Mouse (Mus musculus) layer of hippocampus, postnatal 25 days (tissue): ENCODE measurements around the gene 1810049J17Rik. TPM values are rescaled to one million over a fixed set of nuclear protein-coding genes. Genes with fewer than 3 reads are reported as not detected.
"Not testable (repeated sequence)": the region's sequence is repeated elsewhere in the genome, so short reads cannot be mapped to it uniquely, and the experiment has no call there.

Experiments
- DNase-seq, 2 experiments: peaks; one replicate each; pipeline ENCODE4 v3.0.0; 2022; ENCODE audit warnings: mixed read lengths in 2 of 2, low spot score in 1 of 2; ENCODE audit errors: extremely low spot score in 1 of 2
- total RNA-seq, 2 experiments: library from RNA; stranded (reverse); gene quantifications; 2 replicates each; pipeline ENCODE4 v1.2.3; 2021

1810049J17Rik gene
- total RNA-seq, result under 1 TPM in 1 of 2 experiments, not detected in 1; 0.69 TPM

DNA sequence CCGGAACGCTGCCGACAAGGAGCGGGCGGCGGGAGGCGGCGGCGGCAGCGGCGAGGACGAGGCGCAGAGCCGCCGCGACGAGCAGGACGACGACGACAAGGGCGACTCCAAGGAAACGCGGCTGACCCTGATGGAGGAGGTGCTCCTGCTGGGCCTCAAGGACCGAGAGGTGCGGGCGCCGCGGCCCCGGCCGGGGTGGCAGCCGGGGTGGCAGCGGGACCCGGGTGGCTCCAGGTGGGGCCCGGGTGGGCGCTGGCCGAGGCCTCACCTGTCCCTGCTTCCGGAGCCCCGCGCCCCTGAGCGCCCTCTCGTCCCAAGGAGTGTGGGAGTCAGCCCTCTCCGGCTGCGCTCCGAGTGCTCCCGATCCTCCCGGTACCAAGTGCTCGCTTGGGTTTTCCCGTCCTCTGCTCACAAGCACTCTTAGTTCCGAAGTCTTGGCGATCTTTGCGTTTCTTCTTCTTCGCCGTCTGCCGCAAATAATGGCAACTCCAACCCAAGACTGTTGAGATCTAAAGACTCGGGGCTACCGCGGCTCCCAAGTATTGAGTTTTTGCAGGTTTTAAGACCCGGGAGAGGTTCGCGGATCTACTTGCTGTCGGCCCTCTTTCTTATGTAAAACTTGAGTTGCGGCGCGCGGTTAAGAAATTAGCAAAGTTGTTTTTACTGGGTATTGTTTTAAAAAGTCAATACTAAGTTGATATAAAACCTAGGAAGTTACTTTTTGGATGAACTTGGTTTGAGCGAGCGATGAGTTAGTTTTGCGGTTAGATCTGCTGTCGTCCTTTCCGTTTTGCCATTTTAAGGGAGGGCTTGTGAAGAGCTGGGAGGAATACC, at the start of gene 1810049J17Rik:
1810049J17Rik (minus strand) TSS at position 112 of the 834 bp plus-strand sequence.
- peak; percentile 15 to 36 for DNase-seq

DNA sequence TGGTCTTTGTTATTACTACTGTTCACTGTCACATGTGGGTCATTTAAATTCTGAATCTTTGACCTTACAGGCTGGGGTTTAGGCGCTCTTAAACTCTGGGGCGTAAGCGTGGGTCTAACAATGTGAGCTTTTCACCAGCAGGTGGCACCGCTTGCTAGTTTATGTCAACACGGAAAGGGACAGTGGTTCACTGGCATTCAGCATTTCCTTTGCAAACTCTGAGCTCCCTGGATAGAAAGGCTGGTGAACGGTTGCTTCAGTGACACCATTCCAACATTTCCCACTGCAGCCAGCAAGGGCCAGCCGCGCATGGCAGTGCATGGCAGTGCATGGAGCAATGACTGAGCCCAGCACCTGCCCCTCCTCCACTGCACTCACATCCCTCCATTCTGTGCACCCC, 49.5 kb upstream of the 1810049J17Rik start:
- peak in 1 of 2 experiments; percentile 76 for DNase-seq

DNA sequence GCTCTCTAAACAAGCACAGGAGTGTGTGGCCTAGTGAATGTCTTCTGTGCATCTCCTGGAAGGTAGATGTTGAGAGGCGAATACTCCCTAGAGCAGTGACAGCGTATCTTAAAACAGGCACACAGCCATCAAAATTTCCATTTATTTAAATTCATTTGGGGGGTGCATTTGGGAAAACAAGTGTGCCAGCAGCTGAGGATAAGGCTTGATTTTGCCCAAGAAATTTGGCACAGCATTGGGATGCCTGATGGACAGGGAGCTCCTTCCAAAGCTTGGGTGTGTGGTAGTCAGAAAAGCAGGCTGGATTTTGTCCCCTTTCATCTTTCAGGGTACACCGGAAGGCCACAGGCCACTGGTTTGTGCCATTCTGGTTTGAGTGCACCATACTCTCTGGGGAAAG, 48.4 kb upstream of the 1810049J17Rik start:
- no peak for DNase-seq

DNA sequence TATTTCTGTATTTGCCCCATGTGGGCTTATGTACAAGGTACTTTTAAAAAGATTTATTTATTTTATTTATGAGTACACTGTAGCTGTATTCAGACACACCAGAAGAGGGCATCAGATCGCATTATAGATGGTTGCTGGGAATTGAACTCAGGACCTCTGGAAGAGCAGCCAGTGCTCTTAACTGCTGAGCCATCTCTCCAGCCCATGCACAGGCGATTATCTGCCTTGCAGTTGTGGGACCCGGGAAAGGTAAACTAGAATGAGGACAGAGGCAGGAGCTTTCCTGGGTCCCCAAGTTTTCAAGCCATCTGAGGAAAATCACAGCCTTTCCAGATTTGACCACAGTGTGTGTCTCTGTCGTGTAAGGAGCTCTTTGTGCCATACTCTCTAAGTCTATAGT, 47.2 kb upstream of the 1810049J17Rik start:
- no peak for DNase-seq

DNA sequence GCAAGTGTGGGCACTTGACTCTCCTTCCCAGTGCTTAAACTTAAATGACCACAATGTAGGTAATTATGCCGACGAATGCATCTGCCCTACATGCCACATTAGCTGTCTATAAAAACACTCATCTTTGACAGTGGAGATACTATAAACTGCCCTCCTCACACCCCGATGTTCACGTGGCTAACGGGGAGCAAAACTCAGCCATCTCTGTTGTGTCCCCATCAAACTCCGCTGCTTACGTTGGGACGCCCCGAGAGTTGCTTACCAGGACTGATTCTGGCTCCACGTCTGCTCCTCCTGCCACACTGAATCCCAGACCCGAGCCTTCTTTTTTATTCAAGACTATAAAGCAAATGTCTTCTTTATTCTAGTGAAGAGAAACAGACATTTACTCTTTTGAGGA, 46.7 kb upstream of the 1810049J17Rik start:
- no peak for DNase-seq

DNA sequence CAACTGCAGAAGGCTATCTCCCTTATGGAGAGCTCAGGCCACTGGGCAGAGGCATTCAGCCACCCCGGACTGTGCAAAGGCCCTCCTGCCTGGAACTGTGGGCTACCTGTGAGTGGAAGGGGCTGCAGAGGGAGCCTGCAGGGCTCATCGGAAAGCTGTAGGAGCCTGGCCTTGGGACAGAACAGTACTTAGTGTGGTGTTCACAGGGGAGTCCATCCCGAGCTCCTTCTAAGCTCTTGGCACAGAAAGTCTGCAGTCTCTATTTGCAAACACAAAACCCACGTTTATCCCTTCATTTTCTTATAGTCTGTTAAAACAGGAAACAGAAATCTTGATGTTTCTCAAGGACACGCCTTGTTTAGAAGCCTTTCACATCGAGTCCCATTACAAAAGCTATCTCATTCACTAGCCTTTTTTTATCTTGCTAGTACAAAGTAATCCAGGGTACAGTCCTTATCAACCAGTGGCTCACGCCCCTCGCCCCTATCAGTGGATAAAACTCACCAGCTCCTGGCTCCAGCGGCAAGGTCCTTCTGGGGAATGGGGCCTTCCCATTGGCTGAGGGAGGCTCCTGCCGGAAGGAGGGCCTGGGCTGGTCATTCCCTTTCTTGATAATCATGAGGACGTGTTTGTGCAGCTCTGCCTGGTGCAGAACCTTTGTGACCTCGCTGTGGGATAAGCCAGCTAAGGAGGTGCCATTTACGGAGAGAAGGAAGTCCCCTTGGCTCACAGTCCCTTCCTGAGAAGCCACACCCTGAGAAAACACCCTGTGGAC, 45.8 kb upstream of the 1810049J17Rik start:
- DNase-seq, result no peak

DNA sequence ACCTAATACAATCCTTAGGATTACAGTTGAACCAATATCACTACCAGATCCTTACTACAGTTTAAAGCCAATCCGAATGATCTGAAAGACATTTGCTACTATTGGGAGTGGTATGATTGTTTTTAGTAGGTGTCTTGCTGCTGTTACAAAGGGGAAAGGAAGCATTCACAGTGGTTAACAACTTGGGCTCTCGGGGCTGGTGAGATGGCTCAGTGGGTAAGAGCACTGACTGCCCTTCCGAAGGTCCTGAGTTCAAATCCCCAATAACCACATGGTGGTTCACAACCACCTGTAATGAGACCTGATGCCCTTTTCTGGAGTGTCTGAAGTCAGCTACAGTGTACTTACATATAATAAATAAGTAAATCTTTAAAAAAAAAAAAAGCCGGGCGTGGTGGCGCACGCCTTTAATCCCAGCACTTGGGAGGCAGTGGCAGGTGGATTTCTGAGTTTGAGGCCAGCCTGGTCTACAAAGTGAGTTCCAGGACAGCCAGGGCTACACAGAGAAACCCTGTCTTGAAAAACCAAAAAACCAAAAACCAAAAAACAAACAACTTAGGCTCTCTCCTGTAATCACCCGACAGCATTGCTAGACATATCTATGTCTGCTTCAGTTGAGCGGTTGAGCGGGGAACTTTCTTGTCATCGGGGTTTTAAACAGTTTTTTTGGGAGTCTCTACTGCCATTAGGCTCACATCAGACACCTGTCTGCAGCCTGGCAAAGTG, 45.0 kb upstream of the 1810049J17Rik start:
- not testable (repeated sequence) for DNase-seq

DNA sequence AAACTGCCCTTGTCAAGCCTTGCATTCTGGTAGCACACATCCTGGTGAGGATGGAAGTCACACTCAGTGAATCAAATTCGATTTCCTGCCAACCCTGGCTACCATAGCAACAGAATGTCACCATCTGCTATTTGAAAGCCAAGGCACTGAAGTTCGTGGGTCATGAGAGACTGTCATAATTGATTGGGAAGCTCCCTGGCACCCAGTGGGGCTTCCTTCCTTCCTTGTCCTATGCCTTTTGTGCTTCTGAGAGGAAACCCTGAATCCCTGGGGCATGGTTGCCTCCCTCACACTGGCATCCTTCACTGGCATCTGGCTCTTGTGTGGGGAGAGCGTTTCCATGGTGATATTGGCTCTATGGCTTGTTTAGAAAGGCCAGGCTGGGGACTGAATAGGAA, 44.4 kb upstream of the 1810049J17Rik start:
- peak; percentile 54 to 59 for DNase-seq

DNA sequence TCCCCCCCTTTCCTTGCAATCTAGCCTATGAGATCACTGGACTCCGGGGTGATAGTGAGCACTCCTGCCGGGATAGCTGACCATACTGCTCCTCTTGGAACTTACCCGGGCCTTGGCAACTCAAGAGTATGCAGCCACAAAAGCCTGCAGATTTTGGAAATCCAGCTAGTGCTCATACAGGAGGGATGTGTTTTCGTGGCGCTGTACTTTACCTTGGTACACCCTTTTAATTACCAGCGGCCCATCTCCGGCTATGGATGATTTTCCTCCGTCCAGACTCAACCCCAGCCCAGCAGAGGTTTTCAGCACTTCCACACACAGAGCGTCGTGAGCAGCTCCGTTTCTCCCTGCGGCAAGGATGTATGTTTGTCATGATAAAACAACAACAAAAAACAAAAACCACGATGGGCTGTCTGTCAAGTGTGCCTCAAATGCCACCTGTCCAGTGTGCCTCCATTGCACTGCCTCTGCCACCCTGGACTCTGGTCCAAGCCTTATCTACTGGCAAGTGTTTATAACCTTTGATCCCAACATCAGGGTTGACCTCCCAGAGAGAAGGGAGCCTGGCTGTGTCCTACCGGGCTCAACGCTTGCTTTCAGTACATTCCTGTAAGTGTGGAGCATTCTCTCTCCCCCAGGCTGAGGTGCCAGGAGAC, 43.8 kb upstream of the 1810049J17Rik start:
- DNase-seq, result no peak

DNA sequence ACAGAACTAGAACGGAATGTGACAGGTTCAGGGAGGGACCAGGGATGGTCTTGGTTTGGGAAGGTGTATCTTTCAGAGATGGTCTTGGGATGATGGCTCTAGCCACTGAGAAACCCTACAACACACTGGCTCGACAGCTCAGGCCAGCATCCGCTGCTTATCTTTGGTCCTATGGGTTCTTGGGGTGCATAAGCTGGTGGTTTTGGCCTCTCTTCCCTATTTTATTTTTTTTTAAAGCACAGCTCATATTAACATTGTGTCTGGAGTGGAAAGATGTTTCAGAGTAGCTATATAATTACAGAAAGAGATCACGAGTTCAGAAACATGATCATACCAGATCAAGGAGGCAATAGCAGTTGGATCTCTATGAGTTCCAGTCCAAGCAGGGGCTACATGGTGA, 42.4 kb upstream of the 1810049J17Rik start:
- no peak for DNase-seq

DNA sequence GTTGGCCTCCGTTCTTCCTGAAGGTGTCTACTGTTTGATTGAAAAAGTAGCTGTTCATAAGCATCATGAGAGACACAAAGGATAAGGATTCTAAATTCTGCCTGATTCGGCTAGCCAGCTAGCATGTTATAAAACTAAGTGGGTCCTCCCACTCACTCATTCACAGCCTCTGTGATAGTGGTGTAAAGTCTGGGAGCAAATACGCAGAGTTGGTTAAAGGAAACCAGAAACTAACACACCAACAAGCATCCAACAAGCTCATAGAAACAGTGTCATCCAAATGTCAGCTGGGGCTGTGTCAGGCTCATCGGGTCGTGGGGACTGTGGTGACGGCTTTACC, 41.0 kb upstream of the 1810049J17Rik start:
- no peak for DNase-seq

DNA sequence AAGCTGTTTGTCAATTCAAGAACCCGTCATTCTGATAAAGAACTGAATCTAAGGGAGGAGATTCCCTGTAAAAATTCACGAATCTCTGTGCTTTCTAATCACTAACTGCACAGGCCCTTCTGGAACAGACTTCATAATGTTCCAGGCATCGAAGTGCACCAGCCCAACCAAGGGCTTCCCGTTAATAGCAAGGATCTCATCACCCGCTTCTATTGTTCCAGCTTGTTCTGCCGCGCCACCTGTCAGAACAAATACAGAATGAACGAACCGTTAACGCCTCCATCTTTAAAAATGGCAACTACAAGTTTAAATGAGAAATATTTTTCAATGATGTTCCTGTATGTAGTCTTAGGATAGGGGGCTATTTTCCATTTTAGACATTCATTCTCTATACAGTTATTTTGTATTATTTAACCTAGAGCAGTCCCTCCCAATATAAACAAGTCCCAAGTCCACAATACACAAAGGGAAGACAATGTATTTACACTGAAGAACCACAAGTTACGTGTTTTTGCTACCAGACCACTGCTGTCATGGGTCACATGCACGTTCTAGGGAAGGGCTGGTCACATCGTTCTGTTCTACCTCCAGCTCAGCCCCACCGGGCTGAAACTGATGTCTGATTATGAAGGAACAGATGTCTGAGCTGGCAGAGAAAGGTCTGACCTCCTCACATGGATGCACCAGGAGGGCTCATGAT, 40.5 kb upstream of the 1810049J17Rik start:
- DNase-seq, result no peak

DNA sequence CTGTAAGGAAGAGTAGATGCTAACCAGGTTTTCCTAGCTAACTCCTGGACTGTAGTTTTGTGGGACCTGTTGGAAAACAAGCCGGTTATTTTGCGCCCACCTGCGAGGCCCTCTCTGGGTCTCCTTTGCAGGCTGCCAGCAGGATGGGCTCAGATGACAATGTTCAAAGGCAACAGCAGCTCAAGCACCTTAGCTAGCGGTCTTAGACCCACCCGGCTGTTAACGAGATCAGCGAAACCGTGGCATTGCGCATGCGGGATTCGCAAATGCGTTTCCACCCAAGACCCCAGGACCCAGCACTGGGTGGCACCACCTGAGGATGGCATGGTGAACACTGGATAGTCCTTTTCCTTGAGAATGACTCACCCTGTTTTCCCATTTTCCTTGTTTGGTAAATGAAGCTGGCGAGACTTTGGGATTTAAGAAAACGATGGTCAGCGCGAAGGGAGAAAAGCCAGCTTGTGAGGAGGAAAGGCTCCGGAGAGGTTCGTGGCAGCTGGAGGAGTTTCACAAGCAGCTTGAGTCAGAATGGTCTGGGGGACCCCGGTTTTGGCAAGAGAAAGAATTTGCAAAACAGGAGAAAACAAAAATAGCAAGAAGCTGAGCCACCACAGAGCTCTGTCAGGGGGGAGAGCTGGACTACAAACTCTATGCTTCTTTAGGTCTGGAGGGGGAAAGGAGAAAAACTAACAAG, 39.0 kb upstream of the 1810049J17Rik start:
- DNase-seq, result no peak

DNA sequence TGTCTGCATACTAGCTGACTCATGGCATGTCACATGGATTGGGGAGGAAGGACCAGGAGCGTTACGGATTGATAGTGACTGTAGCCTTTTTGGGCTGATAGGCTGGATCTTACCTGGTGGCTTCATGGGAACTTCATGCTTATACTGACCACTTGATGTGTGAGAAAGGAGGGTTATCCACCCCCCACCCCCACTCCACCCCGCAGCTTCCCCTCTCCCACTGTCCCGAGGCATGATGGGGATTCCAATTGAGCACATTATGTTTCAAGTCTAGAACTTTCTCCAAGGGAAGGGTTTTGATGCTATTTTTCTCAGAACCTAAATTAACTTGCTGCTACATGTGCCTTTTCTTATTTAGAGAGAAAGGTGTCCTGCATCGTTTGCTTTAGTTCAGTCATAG, 36.7 kb upstream of the 1810049J17Rik start:
- no peak for DNase-seq

DNA sequence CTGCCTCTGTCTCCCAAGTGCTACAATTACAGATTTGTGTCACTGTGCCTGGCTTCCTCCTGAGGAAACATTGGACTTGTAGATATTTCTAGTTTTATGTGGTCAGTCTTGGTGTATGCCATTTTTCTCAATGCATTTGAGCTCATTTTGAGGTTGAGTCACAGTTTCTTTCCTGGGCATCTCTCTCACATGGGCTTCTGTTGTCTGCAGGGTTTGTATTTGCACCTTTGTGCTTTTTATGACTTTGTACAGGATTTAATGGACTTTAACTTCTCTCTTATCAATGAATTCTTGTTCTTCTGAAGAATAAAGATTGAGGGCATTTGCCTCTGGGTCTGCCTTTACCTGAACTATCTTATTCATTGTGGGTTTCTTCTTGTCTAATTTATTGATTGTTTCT, 35.8 kb upstream of the 1810049J17Rik start:
- no peak for DNase-seq

DNA sequence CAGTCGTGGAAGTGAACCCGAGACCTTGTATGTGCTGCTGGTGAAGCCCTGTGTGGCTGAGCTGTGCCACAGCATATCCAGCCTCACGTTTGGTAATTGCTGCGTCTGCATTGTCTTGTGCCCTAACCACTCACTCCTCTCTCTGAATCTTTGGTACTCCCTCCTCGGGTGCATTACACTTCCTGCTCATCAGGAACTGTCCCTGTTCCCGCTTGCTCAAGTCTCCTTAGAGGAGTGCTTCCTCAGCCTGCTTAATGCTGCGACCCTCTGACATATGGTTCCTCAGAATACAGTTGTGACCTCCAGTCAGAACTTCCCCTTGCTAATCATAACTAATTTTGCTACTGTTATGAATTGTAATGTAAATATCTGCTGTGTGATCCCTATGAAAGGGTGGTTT, 34.2 kb upstream of the 1810049J17Rik start:
- no peak for DNase-seq

DNA sequence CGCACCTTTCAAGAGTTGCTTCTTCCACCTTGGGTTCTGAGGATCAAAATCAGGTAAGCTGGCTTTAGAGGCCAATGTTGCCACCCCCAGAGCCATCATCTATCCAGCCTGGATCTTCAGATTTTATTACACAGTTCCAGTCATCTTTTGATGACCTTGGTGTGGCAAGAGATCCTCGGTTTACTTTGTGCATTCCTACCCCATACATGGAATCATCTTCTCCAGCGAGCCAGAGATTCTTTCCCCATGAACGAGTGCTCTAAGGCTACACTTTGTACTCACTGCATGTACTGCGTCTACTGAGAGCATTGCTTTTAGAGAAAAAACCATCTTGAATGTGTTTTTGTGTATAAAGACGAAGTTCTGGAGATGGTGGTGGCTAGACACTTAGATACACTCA, 33.6 kb upstream of the 1810049J17Rik start:
- no peak for DNase-seq

DNA sequence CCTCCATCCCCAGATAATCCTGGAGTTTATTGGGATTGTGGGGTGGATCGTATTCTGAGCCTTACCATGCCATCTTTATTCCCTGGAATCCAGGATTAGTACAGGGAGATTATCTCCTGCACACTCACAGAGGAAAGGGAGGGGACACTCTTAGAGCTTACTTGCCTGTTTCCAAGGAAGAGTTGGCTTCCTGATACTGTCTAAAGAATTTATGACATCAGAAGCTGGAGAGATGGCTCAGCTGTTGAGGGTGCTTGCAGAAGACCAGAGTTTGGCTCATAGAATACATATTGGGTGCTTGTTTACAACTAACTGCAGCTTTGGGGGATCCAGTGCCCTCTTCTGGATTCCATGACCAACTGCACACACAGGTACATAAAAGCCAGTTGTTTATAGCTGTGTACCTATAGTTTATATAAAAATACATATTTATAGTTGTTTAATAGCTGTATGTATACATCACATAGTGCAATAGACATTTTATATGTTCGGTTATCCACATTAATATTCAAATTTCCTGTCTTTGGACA, 32.6 kb upstream of the 1810049J17Rik start:
- DNase-seq, result no peak

DNA sequence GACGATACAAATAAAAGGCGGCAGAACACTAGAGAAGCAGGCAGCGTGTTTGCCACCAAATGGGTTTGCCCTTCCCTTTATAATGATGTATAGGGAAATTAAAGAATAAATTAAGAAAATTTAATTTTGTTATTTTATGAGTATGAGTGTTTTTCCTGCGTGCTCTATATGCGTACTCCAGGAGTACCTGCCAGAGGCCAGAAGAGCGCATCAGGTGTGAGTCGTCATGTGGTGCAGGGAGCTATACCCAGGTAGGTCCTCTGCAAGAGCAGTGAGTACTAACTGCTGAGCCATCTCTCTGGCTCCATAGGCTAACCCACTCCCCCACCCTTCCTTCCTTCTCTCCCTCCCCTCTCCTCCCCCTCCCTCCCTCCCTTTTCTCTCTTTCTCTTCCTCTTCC, 29.8 kb upstream of the 1810049J17Rik start:
- DNase-seq, result no peak
